Mouse (Mus musculus): ENCODE measurements at regions not wholly inside any gene's neighbourhood (a gene's known extent, or its start where the extent isn't known, plus 50 kb on each side); places are given as distances from the start of the nearest gene placed in this dataset.

- no peak for DNase-seq (ENCODE audit: low spot score)
Measured at GRCm38 (mm10) chr4:125270951-125271350, 143.3 kb upstream of the Zc3h12a start.

DNA sequence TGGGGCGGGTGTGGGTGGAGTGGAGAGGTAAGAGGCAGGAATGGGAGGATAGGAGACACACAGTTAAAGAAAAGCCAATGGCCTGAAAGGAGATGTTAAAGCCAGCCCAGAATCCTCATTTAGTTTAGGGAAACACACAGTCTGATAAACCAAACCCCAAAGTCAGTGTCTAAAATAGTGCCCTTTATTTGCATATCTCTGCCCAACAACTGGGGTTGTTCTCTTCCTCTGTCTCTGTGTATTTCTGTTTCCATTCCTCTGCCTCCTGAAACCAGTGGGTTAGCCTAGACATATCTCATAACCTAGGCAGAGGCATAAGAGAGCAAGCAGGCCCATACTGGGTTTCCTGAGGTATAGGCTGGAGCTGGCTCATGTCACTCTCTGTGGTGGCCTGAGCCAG lies 138.6 kb upstream of the Zc3h12a start:
- no peak for DNase-seq (ENCODE audit: low spot score)

GRCm38 (mm10) chr4:125265575-125265974 lies 137.9 kb upstream of the Zc3h12a start:
- DNase-seq (ENCODE audit: low spot score) = no peak

GRCm38 (mm10) chr4:125265065-125265464 lies 137.4 kb upstream of the Zc3h12a start:
- DNase-seq (ENCODE audit: low spot score) = no peak

DNA sequence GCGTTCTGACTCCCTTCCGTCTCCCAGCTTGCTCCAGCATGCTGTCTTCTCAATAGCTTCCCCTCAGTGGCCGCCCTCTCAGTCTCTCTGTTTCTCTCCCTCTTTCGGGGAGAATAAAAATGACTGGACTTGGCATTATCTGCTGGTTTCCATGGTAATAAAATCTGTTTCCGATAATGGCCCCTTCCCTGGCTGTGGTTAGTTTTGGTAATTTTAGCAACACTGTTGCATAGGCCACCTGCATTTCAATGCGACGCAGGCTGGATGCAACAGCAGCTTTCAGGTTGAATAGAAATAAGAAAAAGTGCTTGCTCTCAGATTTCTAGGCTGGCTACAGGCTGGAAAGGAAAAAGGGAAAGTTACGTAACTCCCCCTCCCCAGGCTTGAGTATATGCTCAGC lies 133.9 kb upstream of the Zc3h12a start:
- no peak for DNase-seq (ENCODE audit: low spot score)

DNA sequence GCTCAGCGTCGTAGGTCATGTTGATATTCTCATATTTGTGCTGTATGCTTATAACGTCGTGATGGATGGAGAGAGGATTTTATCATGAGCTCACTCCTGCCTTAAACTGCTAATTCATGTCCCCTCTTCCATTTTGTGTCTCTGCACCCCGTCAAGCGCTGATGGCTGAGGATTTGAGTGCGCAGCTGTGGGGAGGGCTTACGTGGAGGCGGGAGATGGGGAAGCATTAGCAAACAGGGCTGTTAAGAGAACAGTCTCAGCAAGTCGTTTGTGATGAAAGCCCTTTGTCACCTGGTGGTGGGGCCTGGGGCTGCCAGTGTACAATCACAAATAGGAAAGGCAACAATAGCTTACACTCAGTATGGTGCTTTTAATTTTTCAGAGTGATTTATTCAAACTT lies 131.7 kb upstream of the Zc3h12a start:
- no peak for DNase-seq (ENCODE audit: low spot score)

- DNase-seq (ENCODE audit: low spot score) = no peak
Measured at GRCm38 (mm10) chr4:125257916-125258315, 130.3 kb upstream of the Zc3h12a start.

GRCm38 (mm10) chr4:125253161-125253560 lies 125.5 kb upstream of the Zc3h12a start:
- no peak for DNase-seq (ENCODE audit: low spot score)

DNA sequence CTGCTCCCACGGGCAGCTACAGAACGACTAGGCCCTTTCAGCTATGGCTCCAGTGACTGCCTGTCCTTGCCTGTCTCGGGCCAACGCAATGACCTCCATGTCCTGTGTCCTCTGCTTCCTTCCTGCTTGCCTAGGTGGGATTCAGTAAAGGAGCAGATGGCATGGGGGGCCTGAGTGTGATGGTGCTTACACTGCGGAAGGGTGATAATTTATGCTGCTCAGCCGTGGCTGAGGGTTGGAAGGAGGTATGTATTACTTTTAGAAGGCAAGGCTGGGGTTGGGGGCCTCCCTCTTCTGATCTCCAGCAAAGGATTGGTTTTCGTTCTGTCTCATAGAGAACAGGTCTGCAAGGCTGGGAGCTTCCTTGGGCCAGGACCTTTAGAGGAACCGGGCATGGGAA lies 124.6 kb upstream of the Zc3h12a start:
- no peak for DNase-seq (ENCODE audit: low spot score)

- DNase-seq (ENCODE audit: low spot score) = no peak
Measured at GRCm38 (mm10) chr4:125249061-125249460, 121.4 kb upstream of the Zc3h12a start.

DNA sequence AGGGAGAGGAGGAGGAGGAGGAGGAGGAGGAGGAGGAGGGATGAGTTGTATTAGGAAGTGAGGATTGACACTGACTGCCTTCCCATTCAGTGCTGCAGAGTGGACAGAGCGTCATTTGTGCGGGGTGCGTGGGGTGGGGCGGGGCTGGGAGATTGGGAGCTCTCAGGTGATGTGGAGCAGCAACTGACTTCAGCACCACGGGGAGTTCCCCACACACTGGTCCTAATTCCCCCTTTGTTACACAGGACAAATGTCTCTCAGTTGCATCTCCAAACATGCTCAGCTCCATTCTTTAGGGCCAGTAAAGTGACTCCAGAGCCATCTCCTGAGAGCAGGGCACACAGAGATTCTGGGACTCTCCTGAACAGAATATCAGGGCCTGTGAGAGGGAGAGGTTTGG lies 118.5 kb upstream of the Zc3h12a start:
- no peak for DNase-seq (ENCODE audit: low spot score)

DNA sequence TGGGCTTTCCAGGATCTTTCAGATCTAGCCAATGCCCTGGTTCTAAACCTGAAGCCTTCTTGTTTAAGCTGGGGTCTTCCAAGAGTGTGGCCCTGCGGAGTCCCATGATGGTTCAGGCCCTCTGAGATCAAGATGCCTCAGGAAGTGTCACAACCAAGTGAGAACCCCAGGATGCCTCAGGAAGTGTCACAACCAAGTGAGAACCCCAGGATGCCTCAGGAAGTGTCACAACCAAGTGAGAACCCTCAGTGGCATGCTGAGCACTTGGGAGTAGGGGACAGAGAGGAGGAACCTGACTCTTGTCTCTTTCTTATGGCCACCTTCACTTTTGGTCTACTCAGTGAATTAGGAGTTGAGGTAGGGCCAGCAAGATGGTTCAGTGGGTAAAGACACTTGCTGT lies 114.9 kb upstream of the Zc3h12a start:
- DNase-seq (ENCODE audit: low spot score) = no peak

DNA sequence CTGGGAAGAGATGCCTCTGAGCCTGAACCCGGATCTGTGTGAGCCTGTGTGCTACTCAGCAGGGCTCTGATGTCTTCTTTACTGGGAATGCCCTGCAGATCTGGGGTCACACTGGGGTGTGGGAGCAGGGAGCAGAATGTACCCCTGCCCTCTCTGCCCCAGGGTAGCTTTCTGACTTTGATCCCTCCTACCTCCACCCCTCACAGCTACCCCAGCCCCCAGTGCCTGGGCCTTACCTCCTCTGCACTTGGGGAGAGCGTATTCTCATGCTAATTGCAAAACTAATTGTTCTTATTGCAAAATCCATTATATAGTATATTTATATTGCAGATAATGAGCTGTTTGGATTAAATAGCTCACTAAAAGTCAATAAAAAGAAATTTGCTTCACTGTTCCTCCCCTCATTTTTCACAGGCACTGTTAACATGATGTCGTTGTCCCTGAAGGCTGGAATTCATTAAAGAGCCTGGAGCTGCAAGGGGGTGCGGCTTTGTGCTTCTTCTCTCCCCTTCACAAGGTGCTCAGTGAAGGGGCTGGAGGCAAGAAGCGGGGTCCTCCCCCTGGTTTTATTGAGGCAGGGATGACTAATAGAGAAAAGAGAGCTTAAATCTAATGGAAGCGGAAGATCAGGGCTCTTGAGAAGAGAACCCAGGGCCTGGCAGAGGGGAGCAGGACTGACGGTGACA lies 114.1 kb upstream of the Zc3h12a start:
- DNase-seq (ENCODE audit: low spot score) = no peak

DNA sequence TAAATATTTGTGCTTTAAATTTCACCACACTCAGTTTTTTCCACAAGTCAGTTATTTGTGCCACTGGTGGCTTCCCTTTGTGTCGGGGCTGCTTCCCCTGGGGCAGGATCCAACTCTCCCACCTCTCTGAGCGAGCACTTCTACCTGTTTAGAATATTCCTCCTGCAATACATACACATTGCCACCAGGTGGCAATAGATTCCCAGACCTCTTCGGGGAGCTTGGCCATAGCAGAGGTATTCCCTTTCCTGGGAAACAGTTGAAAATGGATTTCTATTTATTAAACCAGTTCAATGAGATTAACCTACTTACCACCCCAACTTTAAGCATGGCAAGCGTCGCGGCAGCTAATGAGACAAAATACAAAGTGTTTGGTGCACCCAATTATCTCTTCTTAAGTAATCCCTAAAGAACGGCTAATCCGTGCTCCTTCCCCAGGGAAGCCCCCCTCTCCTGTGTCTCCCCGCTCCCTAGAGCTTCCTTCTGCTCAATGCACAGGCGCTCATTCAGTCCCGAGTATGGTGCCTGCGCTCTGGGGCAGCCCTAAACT lies 104.1 kb upstream of the Zc3h12a start:
- no peak for DNase-seq (ENCODE audit: low spot score)

GRCm38 (mm10) chr4:125227194-125227593 lies 99.6 kb upstream of the Zc3h12a start:
- no peak for DNase-seq (ENCODE audit: low spot score)

GRCm38 (mm10) chr4:125222922-125223321 lies 95.3 kb upstream of the Zc3h12a start:
- no peak for DNase-seq (ENCODE audit: low spot score)

- DNase-seq (ENCODE audit: low spot score) = no peak
Measured at GRCm38 (mm10) chr4:125220314-125220713, 92.7 kb upstream of the Zc3h12a start.

- no peak for DNase-seq (ENCODE audit: low spot score)
Measured at GRCm38 (mm10) chr4:125219209-125219608, 91.6 kb upstream of the Zc3h12a start.

DNA sequence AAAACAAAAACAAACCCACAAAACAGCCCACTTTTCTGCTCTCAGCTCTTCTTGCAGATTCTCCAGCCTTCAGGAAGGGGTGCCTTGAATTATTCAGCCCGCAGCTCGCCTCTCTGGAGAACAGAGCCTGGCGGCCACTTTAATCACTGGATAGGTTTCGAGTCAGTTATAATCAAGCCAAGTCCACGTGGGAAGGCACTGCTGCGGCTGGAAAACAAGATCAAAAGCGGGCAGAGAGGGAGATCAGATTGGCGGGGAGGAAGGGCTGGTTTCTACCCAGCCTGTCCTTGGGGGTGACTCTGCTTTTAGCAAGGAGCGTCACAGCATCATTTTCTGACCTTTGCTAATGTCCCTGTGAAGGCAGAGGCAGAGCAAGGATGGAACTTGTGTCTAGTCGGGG lies 86.7 kb upstream of the Zc3h12a start:
- no peak for DNase-seq (ENCODE audit: low spot score)

GRCm38 (mm10) chr4:125212176-125212530 lies 84.5 kb upstream of the Zc3h12a start:
- DNase-seq (ENCODE audit: low spot score) = no peak

GRCm38 (mm10) chr4:125211459-125212175 lies 84.0 kb upstream of the Zc3h12a start:
- DNase-seq (ENCODE audit: low spot score) = no peak

GRCm38 (mm10) chr4:125210719-125211118 lies 83.1 kb upstream of the Zc3h12a start:
- no peak for DNase-seq (ENCODE audit: low spot score)

DNA sequence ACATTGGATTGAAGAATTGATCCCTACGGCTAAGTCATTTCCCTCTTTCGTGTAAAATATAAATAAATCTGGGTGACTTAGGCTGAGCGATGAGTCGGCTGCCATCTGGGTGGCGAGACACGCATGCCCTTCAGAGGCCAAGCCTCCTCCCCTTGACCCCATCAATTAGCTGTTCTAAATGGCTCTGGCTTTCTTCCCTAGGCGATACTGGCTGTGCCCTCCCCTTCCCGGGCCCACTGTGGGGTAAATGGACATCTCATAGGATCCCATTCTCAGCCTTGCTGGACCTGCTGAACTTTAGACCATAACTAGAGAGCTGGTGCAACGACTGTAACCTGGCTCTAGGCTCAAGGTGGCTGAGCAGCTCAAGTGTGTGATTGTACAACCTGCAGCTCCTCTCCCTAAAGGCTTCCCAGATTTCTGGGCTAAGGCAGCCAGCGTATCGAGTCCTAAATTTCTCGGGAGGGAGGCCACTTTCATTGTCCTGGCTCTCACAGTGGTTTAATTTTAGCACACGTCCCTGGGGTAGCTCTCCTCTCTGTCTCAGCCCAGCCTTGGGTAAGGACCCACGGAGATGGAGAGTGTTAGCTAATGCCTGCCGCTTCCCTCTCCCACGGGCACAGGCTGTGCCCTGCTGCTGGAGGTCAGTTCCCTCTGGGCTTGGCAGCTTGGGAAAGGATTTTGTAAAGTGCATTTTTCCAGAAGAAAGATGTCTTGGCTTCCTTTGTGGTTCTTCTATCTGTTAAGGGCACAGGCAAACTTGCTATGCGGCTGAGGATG lies 80.7 kb upstream of the Zc3h12a start:
- no peak for DNase-seq (ENCODE audit: low spot score)

Measured in ovary, postnatal 10 days (tissue).